Mouse (Mus musculus): ENCODE measurements at regions not wholly inside any gene's neighbourhood (a gene's known extent, or its start where the extent isn't known, plus 50 kb on each side); places are given as distances from the start of the nearest gene placed in this dataset.

- Histone ChIP-seq H3K9me3 (ENCODE audit: low read depth, low read length) (no peaks in the 10 kb centered on the region), H3K36me3 (ENCODE audit: insufficient read depth) (no peaks in the 10 kb centered on the region), H3K9ac (no peak overlapping the region), H3K4me1 (ENCODE audit: insufficient read depth) (no peaks in the 10 kb centered on the region), H3K4me3 (ENCODE audit: low read depth, low read length) (no peak overlapping the region), H3K4me2 (no peak overlapping the region), H3K27ac (ENCODE audit: low read depth) (no peak overlapping the region), H3K27me3 (ENCODE audit: insufficient read depth, low read length) (no peaks in the 10 kb centered on the region)
- no peak for ATAC-seq (ENCODE audit: insufficient read depth)
- whole genome bisulfite sequencing = 62% methylated on average over 2 of the region's 2 CpGs
- no peak for DNase-seq
- no peak for TF ChIP-seq CTCF (IDR thresholded peaks at IDR 0.05; ENCODE audit: low read depth)
Observed at GRCm38 (mm10) chr12:68242683-68243082, 916.3 kb downstream of the Rps29 start.

GRCm38 (mm10) chr12:68231803-68232202, 927.2 kb downstream of the Rps29 start:
- Histone ChIP-seq H3K27me3 (ENCODE audit: insufficient read depth, low read length) (no peaks in the 10 kb centered on the region), H3K4me3 (ENCODE audit: low read depth, low read length) (no peak overlapping the region), H3K9ac (no peak overlapping the region), H3K36me3 (ENCODE audit: insufficient read depth) (no peaks in the 10 kb centered on the region), H3K9me3 (ENCODE audit: low read depth, low read length) (no peaks in the 10 kb centered on the region), H3K4me1 (ENCODE audit: insufficient read depth) (no peaks in the 10 kb centered on the region), H3K27ac (ENCODE audit: low read depth) (no peak overlapping the region), H3K4me2 (no peak overlapping the region)
- ATAC-seq (ENCODE audit: insufficient read depth) (no peak), DNase-seq (no peak)
- TF ChIP-seq CTCF (IDR thresholded peaks at IDR 0.05; ENCODE audit: low read depth) = no peak
- WGBS = 72% methylated on average over 3 of the region's 3 CpGs

- DNase-seq = no peak
- Histone ChIP-seq H3K9me3 (ENCODE audit: low read depth, low read length) (no peaks in the 10 kb centered on the region), H3K4me1 (ENCODE audit: insufficient read depth) (no peaks in the 10 kb centered on the region), H3K9ac (no peak overlapping the region), H3K36me3 (ENCODE audit: insufficient read depth) (no peaks in the 10 kb centered on the region), H3K27ac (ENCODE audit: low read depth) (no peak overlapping the region), H3K4me3 (ENCODE audit: low read depth, low read length) (no peak overlapping the region), H3K27me3 (ENCODE audit: insufficient read depth, low read length) (no peaks in the 10 kb centered on the region), H3K4me2 (no peak overlapping the region)
- no peak for TF ChIP-seq CTCF (IDR thresholded peaks at IDR 0.05; ENCODE audit: low read depth)
- 63% methylated on average over 4 of the region's 4 CpGs for WGBS
- ATAC-seq (ENCODE audit: insufficient read depth) = no peak
Observed at GRCm38 (mm10) chr12:68217091-68217490, 941.9 kb downstream of the Rps29 start.

- Histone ChIP-seq H3K4me3 (ENCODE audit: low read depth, low read length) (no peak overlapping the region), H3K27ac (ENCODE audit: low read depth) (no peak overlapping the region), H3K36me3 (ENCODE audit: insufficient read depth) (no peaks in the 10 kb centered on the region), H3K9ac (no peak overlapping the region), H3K27me3 (ENCODE audit: insufficient read depth, low read length) (no peaks in the 10 kb centered on the region), H3K4me1 (ENCODE audit: insufficient read depth) (no peaks in the 10 kb centered on the region), H3K9me3 (ENCODE audit: low read depth, low read length) (no peaks in the 10 kb centered on the region), H3K4me2 (no peak overlapping the region)
- 89% methylated on average over 10 of the region's 10 CpGs for WGBS
- no peak for TF ChIP-seq CTCF (IDR thresholded peaks at IDR 0.05; ENCODE audit: low read depth)
- ATAC-seq (ENCODE audit: insufficient read depth) (no peak), DNase-seq (no peak)
Observed at GRCm38 (mm10) chr12:68208302-68208701, 950.7 kb downstream of the Rps29 start.

GRCm38 (mm10) chr12:68183858-68184257, 961.5 kb upstream of the Mdga2 start:
- Histone ChIP-seq H3K36me3 (ENCODE audit: insufficient read depth) (no peaks in the 10 kb centered on the region), H3K9ac (no peak overlapping the region), H3K9me3 (ENCODE audit: low read depth, low read length) (no peaks in the 10 kb centered on the region), H3K4me2 (no peak overlapping the region), H3K27ac (ENCODE audit: low read depth) (no peak overlapping the region), H3K27me3 (ENCODE audit: insufficient read depth, low read length) (no peaks in the 10 kb centered on the region), H3K4me3 (ENCODE audit: low read depth, low read length) (no peak overlapping the region), H3K4me1 (ENCODE audit: insufficient read depth) (no peaks in the 10 kb centered on the region)
- TF ChIP-seq CTCF (IDR thresholded peaks at IDR 0.05; ENCODE audit: low read depth) = no peak
- 77% methylated on average over 1 of the region's 1 CpGs for WGBS
- DNase-seq (no peak), ATAC-seq (ENCODE audit: insufficient read depth) (no peak)

- TF ChIP-seq CTCF (IDR thresholded peaks at IDR 0.05; ENCODE audit: low read depth) = no peak
- ATAC-seq (ENCODE audit: insufficient read depth) = no peak; the same call in 1 of the 2 replicates
- Histone ChIP-seq H3K4me1 (ENCODE audit: insufficient read depth) (no peaks in the 10 kb centered on the region), H3K36me3 (ENCODE audit: insufficient read depth) (no peaks in the 10 kb centered on the region), H3K9ac (no peak overlapping the region), H3K9me3 (ENCODE audit: low read depth, low read length) (no peaks in the 10 kb centered on the region), H3K4me3 (ENCODE audit: low read depth, low read length) (no peak overlapping the region), H3K27ac (ENCODE audit: low read depth) (no peak overlapping the region), H3K27me3 (ENCODE audit: insufficient read depth, low read length) (no peaks in the 10 kb centered on the region), H3K4me2 (no peak overlapping the region)
- 40% methylated on average over 2 of the region's 2 CpGs for WGBS
- peak; percentile 7 for DNase-seq
Observed at GRCm38 (mm10) chr12:68161317-68161716, 939.0 kb upstream of the Mdga2 start.

- 40% methylated on average over 4 of the region's 4 CpGs for WGBS
- Histone ChIP-seq H3K27ac (ENCODE audit: low read depth) (no peak overlapping the region), H3K36me3 (ENCODE audit: insufficient read depth) (no peaks in the 10 kb centered on the region), H3K27me3 (ENCODE audit: insufficient read depth, low read length) (no peaks in the 10 kb centered on the region), H3K4me2 (no peak overlapping the region), H3K4me1 (ENCODE audit: insufficient read depth) (no peaks in the 10 kb centered on the region), H3K9ac (no peak overlapping the region), H3K9me3 (ENCODE audit: low read depth, low read length) (no peaks in the 10 kb centered on the region), H3K4me3 (ENCODE audit: low read depth, low read length) (no peak overlapping the region)
- DNase-seq (no peak), ATAC-seq (ENCODE audit: insufficient read depth) (no peak)
- 0 out of 2 replicates have a peak, but pooled peaks have one; percentile 1 for TF ChIP-seq CTCF (IDR thresholded peaks at IDR 0.05; ENCODE audit: low read depth)
Observed at GRCm38 (mm10) chr12:68148066-68148465, 925.7 kb upstream of the Mdga2 start.

GRCm38 (mm10) chr12:68139831-68140230, 917.5 kb upstream of the Mdga2 start:
- Histone ChIP-seq H3K4me1 (ENCODE audit: insufficient read depth) (no peaks in the 10 kb centered on the region), H3K27ac (ENCODE audit: low read depth) (no peak overlapping the region), H3K36me3 (ENCODE audit: insufficient read depth) (no peaks in the 10 kb centered on the region), H3K27me3 (ENCODE audit: insufficient read depth, low read length) (no peaks in the 10 kb centered on the region), H3K9me3 (ENCODE audit: low read depth, low read length) (no peaks in the 10 kb centered on the region), H3K4me2 (no peak overlapping the region), H3K9ac (no peak overlapping the region), H3K4me3 (ENCODE audit: low read depth, low read length) (no peak overlapping the region)
- ATAC-seq (ENCODE audit: insufficient read depth) = no peak
- 78% methylated on average over 6 of the region's 6 CpGs for WGBS
- no peak for TF ChIP-seq CTCF (IDR thresholded peaks at IDR 0.05; ENCODE audit: low read depth)
- DNase-seq = no peak
